Mouse (Mus musculus) heart, adult 8-10 months (tissue): ENCODE measurements around the gene Gbp2. TPM values are rescaled to one million over a fixed set of nuclear protein-coding genes. Genes with fewer than 3 reads are reported as not detected.
"Not testable (repeated sequence)": the region's sequence is repeated elsewhere in the genome, so short reads cannot be mapped to it uniquely, and the experiment has no call there.

Experiments
- DNase-seq: peaks from one replicate; pipeline ENCODE4 v3.0.0; 2022; ENCODE audit warnings: low spot score
- total RNA-seq, 4 experiments: library from RNA; stranded (reverse); gene quantifications; 2 replicates each; pipeline ENCODE4 v1.2.4; 2022

Gene Gbp2
- total RNA-seq, result 10 to 100 TPM; 10.2 to 12.4 (median 11.5) TPM

DNA sequence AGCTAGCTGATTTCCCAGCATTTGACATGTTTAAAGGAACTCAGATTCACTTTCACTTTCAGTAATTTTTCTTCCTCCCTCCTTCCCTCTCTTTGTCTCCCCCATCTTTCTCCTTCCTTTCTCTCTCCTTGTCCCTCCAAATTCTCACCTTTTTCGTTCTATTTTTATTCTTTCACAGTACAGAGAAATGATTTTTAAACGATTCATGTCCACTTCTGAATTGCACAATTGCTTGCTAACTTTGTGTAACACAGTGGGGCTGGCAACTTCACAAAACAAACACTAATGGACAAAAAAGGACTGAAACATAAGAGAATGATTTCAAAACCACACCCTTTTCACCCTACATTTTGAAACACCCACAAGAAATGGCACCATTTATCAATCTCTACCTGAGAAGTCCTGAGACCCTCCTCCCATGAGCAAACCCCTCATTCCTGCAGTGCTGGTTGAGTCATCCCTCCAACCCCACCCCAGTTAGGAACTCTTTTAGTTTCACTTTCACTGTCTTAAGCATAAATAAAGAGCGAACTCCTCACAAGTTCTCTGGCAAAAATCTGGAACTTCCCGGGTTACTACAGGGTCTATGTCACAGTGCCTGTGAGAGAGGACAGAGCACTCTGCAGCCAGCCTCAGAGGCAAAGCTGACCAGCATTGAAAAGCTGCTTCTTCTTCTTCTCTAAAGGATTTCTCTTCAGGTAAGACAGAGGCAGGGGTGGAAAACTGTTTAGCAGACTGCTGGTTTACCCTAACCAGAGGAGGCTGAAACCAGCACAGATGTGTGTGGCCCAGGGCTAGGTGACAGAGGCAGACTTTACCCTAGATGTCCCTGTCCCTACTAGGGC, at the start of gene Gbp2:
TSS of gene Gbp2 (plus strand) at position 492 of the 845 bp plus-strand sequence.
- peak; percentile 73 for DNase-seq

DNA sequence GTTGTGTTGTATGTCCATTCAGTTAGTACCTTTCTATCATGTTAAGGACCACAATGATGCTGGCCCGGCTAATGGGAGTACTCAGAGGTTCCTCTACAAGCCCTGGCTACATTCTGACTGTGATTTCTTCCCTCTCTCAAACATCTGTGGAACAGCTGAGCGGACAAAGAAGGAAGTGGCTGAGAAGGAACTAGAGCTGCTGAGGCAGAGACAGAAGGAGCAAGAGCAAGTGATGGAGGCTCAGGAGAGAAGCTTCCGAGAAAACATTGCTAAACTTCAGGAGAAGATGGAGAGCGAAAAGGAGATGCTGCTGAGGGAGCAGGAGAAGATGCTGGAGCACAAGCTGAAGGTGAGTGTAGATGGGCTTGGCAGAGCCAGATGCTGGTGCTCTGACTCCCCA, 49.7 kb upstream of the Gbp2 start:
- no peak for DNase-seq

DNA sequence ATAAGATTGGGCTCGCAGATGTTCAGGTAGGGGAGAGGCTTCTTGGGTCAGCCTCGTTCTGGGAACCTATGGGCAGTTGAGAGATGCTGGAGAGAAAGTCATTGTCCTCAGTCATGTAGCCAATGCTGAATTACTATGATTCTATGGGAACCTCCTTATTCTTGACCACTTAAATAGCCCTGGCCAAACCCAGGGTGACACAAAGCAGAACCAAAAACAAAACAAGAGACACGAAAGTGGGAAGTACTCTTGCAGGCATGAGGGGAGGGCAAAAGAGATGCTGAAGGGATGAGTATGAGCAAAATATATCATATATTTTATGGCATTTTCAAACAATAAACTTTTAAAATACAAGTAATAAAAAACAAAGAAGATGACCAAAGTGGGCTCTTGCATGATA, 43.3 kb upstream of the Gbp2 start:
- DNase-seq, result no peak

DNA sequence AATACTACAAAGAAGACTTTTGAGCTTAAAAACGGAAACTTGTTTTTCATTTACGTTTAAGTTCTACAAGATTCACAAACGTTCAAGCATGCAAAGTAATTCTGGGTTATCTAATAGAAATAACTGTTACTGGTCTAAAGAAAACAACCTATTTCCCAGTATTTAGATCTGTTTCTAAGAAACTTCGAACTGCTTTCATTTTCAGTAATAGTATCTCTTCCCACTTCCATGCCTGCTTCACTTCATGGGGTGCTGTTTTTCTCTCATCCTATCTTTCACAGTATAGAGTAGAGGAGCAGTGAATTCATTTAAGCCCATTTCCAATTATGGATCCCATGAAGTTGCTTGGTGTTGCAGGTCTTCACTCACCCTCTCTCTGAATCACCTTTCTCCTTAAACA, 42.1 kb upstream of the Gbp2 start:
- no peak for DNase-seq

DNA sequence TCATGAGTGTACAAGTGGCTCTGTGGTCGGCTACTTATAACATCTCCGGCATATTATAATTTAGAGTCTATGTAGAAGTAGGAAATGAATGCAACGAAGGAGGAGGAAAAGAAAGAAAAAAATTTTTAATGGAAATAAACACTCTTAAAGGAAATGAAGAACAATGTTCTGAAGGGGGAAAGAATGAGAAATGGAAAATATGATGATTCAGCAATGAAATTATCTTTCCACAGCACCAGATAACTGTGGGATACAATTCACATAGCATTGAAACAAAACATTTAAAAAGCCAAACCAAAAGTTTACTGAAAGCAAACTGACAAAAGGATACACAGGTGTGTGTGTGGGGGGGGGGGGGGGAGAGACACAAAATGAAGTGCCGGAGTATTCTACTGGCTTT, 37.3 kb upstream of the Gbp2 start:
- no peak for DNase-seq

DNA sequence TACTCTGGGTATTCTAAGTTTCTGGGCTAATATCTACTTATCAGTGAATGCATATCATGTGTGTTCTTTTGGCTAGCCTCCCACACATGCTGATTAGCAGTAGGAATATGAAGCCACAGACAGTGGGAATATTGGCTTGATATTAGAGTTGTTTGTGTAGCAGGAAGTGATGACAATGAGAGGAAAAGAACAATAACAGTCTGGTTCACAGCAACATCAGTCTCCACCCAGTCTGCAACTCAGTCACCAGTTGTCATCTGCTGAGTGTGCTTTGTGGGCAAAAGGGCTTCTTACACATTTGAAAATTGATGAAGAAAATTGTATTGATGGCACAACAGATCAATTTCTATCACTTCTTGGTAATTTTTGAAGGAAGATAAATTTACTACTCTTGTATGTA, 33.0 kb upstream of the Gbp2 start:
- peak; percentile 22 for DNase-seq

DNA sequence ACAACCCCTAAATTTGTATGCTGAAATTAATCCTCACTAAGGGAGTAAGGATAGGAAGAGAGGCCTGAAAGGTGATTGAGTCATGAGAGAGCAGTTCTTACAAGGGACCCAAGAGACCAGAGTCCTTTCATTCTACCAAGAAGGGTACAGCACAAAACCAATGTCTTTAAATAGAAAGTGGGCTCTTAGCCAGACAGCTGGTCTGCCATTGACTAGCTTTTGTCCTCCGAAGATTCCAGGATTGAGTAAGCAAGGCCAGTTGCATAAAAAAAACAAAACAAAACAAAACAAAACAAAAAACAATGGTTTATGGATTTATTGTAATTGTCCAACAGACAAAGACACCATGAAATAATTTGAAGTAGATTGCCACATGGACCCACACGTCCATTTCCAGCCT, 31.5 kb upstream of the Gbp2 start:
- peak; percentile 27 for DNase-seq

DNA sequence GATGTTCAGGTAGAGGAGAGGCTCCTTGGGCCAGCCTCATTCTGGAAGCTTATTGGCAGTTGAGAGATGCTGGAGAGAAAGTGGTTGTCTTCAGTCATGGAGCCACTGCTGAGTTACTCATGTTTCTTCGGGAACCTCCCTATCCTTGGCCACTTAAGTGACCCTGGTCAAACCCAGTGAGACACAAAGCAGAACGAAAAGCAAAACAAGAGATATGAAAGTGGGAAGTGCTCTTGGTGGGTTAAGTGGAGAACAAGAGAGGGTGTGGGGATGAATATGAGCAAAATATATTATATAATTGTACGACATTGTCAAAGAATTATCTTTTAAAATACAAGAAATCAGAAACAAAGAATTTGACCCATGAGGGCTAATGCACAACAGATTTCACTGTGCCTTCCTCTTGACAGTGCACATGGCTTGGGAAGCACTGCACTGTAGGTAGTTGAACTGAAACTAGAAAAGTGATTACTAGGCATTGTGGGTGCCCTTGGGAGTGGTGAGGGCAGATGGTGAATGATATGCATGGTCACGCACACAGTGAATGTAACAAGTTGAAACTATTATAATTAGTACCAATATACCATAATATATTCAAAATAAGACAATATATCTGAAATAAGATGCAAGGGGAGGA, 29.9 kb upstream of the Gbp2 start:
- DNase-seq, result no peak

DNA sequence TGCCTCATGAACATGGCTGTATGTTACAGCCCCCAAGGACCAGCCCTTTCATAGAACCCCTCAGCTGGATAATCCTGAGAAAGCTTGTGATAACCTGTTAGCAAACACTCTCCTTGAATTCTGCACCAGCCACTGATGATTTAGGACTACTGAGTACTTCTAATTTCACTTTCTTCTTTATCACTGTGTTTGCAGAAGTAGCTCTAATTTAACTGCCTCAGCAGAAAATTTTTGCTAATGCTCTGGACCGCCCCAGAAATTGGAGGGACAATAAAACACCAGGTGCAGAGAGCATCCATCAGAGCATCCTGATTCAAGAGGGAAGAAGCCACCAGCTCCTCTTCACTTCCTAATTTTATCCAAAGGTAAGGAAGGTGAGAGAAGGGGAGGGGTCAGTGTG, 25.9 kb upstream of the Gbp2 start, which contains the start of gene Gbp2b:
TSS of gene Gbp2b (plus strand) at position 301 of the 400 bp plus-strand sequence.
- no peak for DNase-seq

DNA sequence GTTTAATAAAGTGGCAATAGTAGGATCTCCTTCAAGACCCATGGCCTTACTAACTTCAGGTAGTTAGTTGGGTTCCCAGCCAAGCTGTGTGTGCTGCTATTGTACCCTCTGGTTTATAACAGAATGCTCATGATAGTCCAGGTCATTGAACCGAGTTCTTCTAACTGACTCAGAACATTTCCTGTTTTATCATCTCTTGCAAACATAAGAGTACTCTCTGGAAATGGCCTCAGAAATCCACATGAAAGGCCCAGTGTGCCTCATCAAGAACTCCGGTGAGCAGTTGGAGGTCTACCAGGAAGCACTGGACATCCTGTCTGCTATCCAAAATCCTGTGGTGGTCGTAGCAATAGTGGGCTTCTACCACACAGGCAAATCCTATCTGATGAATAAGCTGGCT, 22.5 kb upstream of the Gbp2 start:
- DNase-seq, result no peak

DNA sequence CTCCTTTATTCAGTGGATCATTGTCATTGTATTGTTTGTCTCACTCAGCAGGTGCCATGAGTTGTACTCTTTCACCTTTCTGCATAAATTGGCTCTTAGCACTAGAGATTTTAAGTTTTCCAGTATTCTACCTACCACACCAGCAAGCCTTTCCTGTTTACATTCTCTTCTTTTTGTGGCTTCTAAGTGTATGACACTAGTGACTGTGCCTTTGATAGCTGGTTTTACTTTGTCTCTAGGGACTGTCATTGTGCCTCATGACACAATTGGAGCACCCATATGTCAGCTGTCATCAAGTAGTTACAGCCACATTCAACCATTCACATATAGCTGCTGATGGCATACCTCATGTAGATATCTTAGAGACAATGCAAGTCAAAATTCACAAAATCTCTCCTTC, 18.7 kb upstream of the Gbp2 start:
- no peak for DNase-seq

DNA sequence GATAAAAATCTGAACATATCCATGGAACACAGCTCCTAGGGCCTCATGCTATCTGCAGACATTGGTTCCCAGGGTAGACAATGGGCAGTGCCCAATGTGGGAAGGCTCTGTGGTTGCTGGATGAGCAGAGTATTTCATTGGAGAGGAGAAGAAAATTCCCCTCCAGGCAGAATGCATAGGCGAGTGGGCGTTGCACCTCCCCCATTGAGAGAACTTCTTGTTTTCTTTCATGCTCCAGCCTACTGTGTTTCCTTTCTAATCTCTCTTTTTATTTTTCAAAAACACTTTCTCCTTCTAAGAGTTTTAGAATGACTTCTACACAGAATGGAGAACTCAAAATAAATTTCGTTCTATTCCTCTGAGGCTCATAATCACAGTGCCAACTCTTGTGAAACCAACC, 1.7 kb upstream of the Gbp2 start:
- no peak for DNase-seq

DNA sequence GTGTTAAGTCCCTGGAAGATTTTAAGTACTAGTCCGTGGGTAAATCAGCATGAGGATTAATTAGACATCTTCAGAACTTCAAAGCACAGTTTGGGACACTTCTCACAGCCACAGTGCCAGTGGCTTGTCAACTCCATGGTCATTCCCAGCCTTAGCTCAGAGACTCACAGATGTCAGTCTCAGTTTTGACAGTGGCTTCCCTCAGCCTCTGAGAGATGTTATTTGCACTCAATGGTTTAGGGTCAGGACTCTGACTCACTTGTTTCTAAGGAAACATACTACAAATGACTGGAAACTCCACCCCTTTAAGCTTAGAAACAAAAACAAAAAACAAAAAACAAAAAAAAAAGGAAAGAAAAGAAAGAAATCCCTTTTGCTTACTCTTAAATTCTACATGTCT, 796 bp upstream of the Gbp2 start:
- peak; percentile 41 for DNase-seq

DNA sequence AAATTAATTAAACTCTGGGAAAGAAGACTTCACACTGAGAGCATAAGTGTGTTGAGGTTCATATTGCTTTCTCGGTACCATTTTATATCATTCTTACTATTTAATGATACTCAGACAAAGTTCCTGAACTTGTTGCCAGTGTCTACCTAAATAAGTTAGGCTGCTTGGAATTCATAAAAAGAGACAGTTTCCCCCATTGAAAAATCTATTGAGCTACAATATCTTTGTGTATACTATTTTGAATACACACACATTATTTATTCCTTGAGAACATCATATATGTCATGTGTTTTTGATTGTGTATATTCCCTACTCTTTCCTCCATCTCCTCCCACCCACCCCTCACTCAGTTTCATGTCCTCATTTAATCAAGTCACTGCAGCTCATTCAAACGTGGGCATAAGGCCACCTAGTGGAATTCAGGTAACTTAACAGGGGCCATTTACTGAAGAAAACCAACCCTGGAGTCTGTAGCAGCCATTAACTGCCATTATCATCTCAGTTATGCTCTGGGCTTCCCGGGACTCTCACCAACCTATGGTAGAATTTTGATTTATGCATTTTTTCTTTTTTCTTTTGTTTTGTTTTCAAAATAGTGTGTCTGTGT, 657 bp downstream of the Gbp2 start:
- peak; percentile 16 for DNase-seq

DNA sequence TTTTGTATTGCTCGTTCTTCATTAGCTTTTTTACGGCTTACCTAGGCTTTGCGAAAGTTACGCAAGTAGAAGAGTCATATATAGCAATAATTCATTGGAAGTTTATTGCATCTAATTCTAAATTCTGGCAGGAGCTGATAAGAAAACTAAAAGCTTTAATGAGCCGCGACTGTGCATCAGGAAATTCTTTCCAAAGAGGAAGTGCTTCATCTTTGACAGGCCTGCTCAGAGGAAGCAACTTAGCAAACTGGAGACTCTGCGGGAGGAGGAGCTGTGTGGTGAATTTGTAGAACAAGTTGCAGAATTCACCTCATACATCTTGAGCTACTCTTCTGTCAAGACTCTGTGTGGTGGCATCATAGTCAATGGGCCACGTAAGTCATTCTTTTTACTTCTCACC, 10.0 kb downstream of the Gbp2 start:
- DNase-seq, result no peak

DNA sequence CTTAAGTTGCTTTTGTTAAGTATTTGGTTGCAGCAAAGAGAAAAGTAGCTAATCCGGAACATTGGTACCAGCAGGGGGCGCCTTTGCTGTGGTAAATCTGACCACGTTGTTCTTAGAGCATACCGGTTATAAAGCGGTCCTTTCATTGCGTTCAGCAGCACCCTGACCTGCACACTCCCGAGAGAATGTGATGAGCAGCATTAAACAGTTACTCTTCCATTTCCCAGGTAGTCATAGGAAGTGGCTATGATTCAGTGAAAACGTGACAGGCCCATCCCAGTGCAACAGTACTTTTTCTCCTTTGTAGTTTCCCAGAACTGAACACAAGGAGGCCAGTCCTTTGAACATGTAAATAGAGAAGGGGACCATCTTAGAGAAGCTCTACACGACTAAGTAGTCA, 19.8 kb downstream of the Gbp2 start:
- DNase-seq, result peak; percentile 63

DNA sequence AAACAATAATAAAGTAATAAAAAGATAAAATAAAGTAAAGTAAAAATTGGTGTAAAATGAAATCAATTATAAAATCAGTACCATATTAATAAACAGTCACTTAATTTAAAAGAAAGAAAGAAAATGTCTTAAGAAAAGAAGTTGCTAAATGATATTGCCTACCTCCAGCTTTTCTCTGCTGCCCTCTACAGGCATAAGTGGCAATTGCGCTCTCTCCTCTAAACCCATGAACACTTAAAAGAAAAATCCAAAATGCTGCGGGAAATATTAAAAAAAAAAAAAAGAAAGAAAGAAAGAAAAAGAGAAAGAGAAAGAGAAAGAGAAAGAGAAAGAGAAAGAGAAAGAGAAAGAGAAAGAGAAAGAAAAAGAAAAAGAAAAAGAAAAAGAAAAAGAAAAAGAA, 25.5 kb downstream of the Gbp2 start:
- peak; percentile 73 for DNase-seq

DNA sequence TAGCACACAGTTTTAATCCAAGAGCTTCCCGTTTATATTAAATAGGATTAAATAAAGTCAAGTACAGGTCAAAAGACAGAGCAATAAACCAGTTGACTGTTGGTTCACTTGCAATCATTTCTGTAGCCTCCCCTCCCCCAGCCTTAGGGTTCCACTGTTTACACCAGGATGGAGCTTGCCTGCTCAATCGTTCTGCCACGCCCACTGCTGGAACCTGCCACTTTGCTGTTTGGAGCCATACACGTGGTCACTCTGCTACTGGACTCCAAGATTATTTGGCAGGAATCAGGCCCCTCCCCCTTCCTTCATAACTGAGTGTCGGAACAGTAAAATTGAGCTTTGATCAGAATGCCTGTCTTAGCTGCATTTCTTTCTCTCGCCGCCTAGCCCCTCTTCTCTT, 27.4 kb downstream of the Gbp2 start:
- DNase-seq, result not testable (repeated sequence)

DNA sequence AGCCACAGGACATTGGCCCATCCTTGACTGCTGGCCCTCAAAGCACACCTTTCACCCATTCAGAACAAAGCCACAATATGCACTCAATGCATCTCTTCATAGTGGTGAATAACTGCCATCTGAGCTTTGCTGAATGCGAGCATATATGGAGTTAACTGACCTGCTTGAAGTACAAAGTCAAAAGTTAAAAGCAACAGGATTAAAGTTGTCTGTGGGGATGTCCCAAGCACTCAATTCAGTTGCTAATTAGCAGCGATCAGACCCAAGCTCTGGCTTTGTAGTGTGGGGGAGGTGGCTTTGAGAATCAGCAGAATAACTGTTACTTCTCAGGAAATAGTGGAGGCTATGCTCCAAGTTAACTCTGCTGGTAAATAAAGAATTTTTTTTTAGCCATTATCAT, 29.8 kb downstream of the Gbp2 start:
- DNase-seq, result no peak

DNA sequence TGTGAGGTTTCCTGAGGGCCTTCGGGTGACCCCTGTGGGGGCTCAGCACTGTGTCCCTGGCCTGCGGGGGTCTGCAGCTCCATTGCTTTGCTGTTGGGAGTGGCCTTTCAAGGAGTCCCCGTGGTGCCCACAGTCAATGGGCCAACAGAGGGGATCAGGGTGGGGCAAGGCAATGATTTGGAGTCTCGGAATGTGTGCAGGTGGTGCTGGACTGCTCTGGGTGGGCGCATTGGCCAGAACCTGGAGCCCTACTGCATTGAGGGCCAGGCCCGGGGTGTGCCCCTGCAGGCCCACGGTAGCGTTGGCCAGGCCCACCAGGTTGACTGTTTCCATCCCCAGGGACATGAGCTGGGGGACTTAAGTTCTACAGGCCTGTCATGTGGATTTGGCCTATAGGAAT, 44.3 kb downstream of the Gbp2 start:
- DNase-seq, result no peak

DNA sequence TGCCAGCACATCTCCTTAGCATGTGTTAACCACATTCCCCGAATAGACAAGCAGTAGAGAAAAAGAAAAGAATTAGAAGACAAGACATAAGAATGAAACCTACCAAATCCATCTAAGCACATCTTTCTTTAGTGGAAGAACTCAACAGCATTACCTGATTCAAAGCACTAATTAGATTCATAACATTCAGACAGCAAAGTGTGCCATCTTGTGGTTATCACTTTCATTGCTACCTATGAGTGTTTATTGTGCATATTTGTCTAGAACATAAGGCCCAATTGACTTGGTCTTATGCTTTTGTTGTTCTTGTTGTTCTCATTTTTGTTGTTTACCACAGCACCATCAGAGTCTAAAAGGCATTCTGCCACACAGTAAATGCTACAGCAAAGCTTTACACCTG, 54.2 kb downstream of the Gbp2 start:
- no peak for DNase-seq
